Mouse (Mus musculus): ENCODE results near the gene Jph4. TPM values are rescaled to one million over a fixed set of nuclear protein-coding genes. Genes with fewer than 3 reads are reported as not detected.
A peak's percentile ranks its signal among the peaks of the same experiment; 100 is the strongest.

The Jph4 gene
- polyA plus RNA-seq (2015; fragmentation: Nextera tagmentation; extraction: Ambion mirVana) = not detected in 2 replicates

DNA sequence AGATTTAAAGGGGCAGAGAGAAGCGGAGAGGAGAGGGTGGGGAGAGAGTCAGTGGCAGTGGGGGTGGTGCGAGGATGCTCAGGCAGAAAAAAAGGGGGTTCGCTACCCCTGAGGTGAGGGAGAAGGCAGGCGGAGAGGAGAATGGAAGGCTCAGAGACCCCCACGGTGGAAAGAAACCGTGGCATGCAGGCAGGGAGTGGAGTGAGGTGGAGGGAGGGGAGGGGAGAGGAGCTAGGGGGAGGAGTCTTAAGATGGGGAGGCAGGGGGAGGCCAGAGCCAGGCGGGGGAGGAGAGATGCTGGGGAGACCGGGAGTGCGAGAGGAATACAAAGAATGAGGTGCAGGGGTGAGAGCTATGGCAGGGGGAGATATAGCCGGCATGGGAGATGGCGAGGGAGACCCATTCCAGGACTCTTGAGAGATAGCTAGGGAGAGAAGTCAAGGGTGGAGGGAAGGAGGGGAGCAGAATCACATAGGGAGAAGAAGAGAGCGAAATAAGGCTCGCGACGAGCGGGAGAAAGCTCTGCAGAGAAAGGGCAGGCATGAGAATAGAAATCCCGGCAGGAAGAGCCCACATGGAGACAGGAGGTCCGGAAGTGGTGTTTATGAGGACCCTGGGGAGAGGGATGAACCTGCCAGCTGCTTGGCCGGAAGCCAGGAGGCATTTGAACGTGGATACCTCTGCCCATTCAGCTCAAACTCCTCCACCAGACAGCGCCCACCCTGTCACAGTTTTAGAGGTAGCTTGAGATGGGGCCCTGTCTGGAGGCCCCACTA lies at the start of gene Jph4:
Jph4 (minus strand) TSS at position 511 of the 776 bp plus-strand sequence.
- Histone ChIP-seq H3K9me3 (replicated peaks; ENCODE audit: control insufficient read depth, low read length) (no peaks in the 10 kb centered on the region), H3K4me1 (ENCODE audit: control insufficient read depth, low read depth, low read length) (peaks cover 3% of the 10 kb centered on the region), H3K9ac (ENCODE audit: low read depth, low read length) (no peak within 1 kb of the TSS), H3K4me3 (ENCODE audit: low read depth, low read length) (no peak within 1 kb of the TSS), H3K27me3 (ENCODE audit: control insufficient read depth, insufficient read depth, low read depth, low read length) (peaks cover 55% of the 10 kb centered on the region), H3K4me2 (ENCODE audit: low read depth, low read length) (no peak within 1 kb of the TSS), H3K27ac (ENCODE audit: low read length) (no peak within 1 kb of the TSS), H3K36me3 (ENCODE audit: control insufficient read depth, insufficient read depth) (no peaks in the 10 kb centered on the region)
- 13% methylated on average over 21 of the region's 21 CpGs for WGBS (ENCODE audit: insufficient replicate concordance)
- ATAC-seq (ENCODE audit: low read depth) = no peak

GRCm38 (mm10) chr14:55164172-55164806 lies 47.6 kb upstream of the Jph4 start:
- 57% methylated on average over 5 of the region's 5 CpGs for WGBS (ENCODE audit: insufficient replicate concordance)
- no peaks in the 10 kb centered on the region for H3K36me3 ChIP-seq (ENCODE audit: control insufficient read depth, insufficient read depth)
- no peak overlapping the region for H3K9ac ChIP-seq (ENCODE audit: low read depth, low read length)
- H3K4me3 ChIP-seq (ENCODE audit: low read depth, low read length) = no peak overlapping the region
- no peaks in the 10 kb centered on the region for H3K4me1 ChIP-seq (ENCODE audit: control insufficient read depth, low read depth, low read length)
- H3K9me3 ChIP-seq (replicated peaks; ENCODE audit: control insufficient read depth, low read length) = no peaks in the 10 kb centered on the region
- no peak for ATAC-seq (ENCODE audit: low read depth)
- no peaks in the 10 kb centered on the region for H3K27me3 ChIP-seq (ENCODE audit: control insufficient read depth, insufficient read depth, low read depth, low read length)
- H3K4me2 ChIP-seq (ENCODE audit: low read depth, low read length) = no peak overlapping the region
- H3K27ac ChIP-seq (ENCODE audit: low read length) = no peak overlapping the region

DNA sequence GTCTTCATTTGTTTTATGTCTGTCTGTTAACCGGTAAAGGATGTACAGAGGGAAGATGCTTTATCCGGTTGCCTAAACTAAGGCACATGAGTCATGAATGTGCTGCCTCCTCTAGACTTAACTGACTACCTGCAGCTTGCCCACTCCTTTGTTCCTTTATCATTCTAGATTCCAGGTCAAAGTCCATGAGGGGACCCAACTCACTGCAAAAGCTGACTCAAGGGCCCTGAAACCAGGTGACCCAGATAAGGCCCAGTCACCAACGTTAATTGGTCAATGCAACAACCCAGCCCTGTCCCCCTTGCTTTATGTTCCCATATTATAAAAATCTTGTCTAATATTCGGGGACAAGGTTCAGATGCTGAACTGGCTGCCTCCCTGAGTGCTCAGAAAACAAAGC lies 45.4 kb upstream of the Jph4 start:
- no peak overlapping the region for H3K4me2 ChIP-seq (ENCODE audit: low read depth, low read length)
- no peak overlapping the region for H3K27ac ChIP-seq (ENCODE audit: low read length)
- H3K4me1 ChIP-seq (ENCODE audit: control insufficient read depth, low read depth, low read length) = no peaks in the 10 kb centered on the region
- H3K9me3 ChIP-seq (replicated peaks; ENCODE audit: control insufficient read depth, low read length) = no peaks in the 10 kb centered on the region
- no peaks in the 10 kb centered on the region for H3K27me3 ChIP-seq (ENCODE audit: control insufficient read depth, insufficient read depth, low read depth, low read length)
- no peak overlapping the region for H3K9ac ChIP-seq (ENCODE audit: low read depth, low read length)
- no peak overlapping the region for H3K4me3 ChIP-seq (ENCODE audit: low read depth, low read length)
- 53% methylated on average over 4 of the region's 4 CpGs for WGBS (ENCODE audit: insufficient replicate concordance)
- H3K36me3 ChIP-seq (ENCODE audit: control insufficient read depth, insufficient read depth) = no peaks in the 10 kb centered on the region
- no peak for ATAC-seq (ENCODE audit: low read depth)

GRCm38 (mm10) chr14:55161098-55161634 lies 44.4 kb upstream of the Jph4 start:
- no peak overlapping the region for H3K4me3 ChIP-seq (ENCODE audit: low read depth, low read length)
- 31% methylated on average over 14 of the region's 14 CpGs for WGBS (ENCODE audit: insufficient replicate concordance)

GRCm38 (mm10) chr14:55160251-55161071 lies 43.7 kb upstream of the Jph4 start:
- H3K9ac ChIP-seq (ENCODE audit: low read depth, low read length) = no peak overlapping the region
- no peaks in the 10 kb centered on the region for H3K27me3 ChIP-seq (ENCODE audit: control insufficient read depth, insufficient read depth, low read depth, low read length)
- ATAC-seq (ENCODE audit: low read depth) = no peak
- H3K4me2 ChIP-seq (ENCODE audit: low read depth, low read length) = no peak overlapping the region
- H3K4me1 ChIP-seq (ENCODE audit: control insufficient read depth, low read depth, low read length) = no peaks in the 10 kb centered on the region
- 47% methylated on average over 8 of the region's 10 CpGs for WGBS (ENCODE audit: insufficient replicate concordance)
- no peaks in the 10 kb centered on the region for H3K36me3 ChIP-seq (ENCODE audit: control insufficient read depth, insufficient read depth)
- H3K27ac ChIP-seq (ENCODE audit: low read length) = no peak overlapping the region
- no peaks in the 10 kb centered on the region for H3K9me3 ChIP-seq (replicated peaks; ENCODE audit: control insufficient read depth, low read length)
- H3K4me3 ChIP-seq (ENCODE audit: low read depth, low read length) = no peak overlapping the region

More at GRCm38 (mm10) chr14:55161098-55161634, 44.4 kb upstream of the Jph4 start:
- H3K9ac ChIP-seq (ENCODE audit: low read depth, low read length) = no peak overlapping the region
- 0 out of 2 replicates have a peak overlapping the region, but pooled peaks have one; percentile 12 for H3K4me2 ChIP-seq (ENCODE audit: low read depth, low read length)
- no peaks in the 10 kb centered on the region for H3K36me3 ChIP-seq (ENCODE audit: control insufficient read depth, insufficient read depth)
- 0 out of 2 replicates have a peak, but pooled peaks have one; percentile 35 for ATAC-seq (ENCODE audit: low read depth)
- H3K27ac ChIP-seq (ENCODE audit: low read length) = no peak overlapping the region
- H3K27me3 ChIP-seq (ENCODE audit: control insufficient read depth, insufficient read depth, low read depth, low read length) = no peaks in the 10 kb centered on the region
- H3K9me3 ChIP-seq (replicated peaks; ENCODE audit: control insufficient read depth, low read length) = no peaks in the 10 kb centered on the region
- H3K4me1 ChIP-seq (ENCODE audit: control insufficient read depth, low read depth, low read length) = no peaks in the 10 kb centered on the region

GRCm38 (mm10) chr14:55157322-55158065 lies 40.8 kb upstream of the Jph4 start:
- Histone ChIP-seq H3K9me3 (replicated peaks; ENCODE audit: control insufficient read depth, low read length) (no peaks in the 10 kb centered on the region), H3K9ac (ENCODE audit: low read depth, low read length) (no peak overlapping the region), H3K36me3 (ENCODE audit: control insufficient read depth, insufficient read depth) (no peaks in the 10 kb centered on the region), H3K4me1 (ENCODE audit: control insufficient read depth, low read depth, low read length) (no peaks in the 10 kb centered on the region), H3K4me3 (ENCODE audit: low read depth, low read length) (no peak overlapping the region), H3K27ac (ENCODE audit: low read length) (no peak overlapping the region), H3K27me3 (ENCODE audit: control insufficient read depth, insufficient read depth, low read depth, low read length) (no peaks in the 10 kb centered on the region), H3K4me2 (ENCODE audit: low read depth, low read length) (no peak overlapping the region)
- WGBS (ENCODE audit: insufficient replicate concordance) = 46% methylated on average over 12 of the region's 12 CpGs
- no peak for ATAC-seq (ENCODE audit: low read depth)

DNA sequence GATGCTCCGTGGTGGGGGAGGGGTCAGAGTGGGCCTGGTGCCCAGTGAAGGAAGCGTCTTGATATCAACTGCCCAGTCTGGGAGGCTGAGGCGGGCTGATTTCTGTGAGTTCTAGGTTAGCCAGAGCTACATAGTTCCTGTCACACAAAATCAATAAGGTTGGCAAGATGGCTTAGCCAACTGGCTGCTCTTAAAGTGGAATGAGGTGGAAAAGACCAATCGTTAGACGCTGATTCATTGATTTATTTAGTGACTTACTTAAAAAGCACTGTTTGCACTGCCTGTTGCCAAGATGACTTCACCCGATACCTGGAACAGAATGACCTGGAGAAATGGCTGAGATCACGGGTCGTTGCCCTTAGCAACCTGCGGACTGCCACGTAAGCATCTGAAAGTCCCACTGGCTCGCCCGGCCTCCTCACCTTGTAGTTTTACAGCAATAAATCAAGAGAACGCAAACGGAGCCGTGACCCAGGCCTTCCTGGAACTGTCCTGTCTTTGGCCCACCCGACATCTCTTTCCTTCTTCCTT lies 36.3 kb upstream of the Jph4 start:
- 77% methylated on average over 16 of the region's 16 CpGs for WGBS (ENCODE audit: insufficient replicate concordance)

GRCm38 (mm10) chr14:55152174-55152573 lies 35.4 kb upstream of the Jph4 start:
- no peak for ATAC-seq (ENCODE audit: low read depth)
- H3K27me3 ChIP-seq (ENCODE audit: control insufficient read depth, insufficient read depth, low read depth, low read length) = no peaks in the 10 kb centered on the region
- H3K4me2 ChIP-seq (ENCODE audit: low read depth, low read length) = no peak overlapping the region
- H3K27ac ChIP-seq (ENCODE audit: low read length) = no peak overlapping the region
- H3K36me3 ChIP-seq (ENCODE audit: control insufficient read depth, insufficient read depth) = no peaks in the 10 kb centered on the region
- H3K4me1 ChIP-seq (ENCODE audit: control insufficient read depth, low read depth, low read length) = 0 out of 2 replicates have a peak, but pooled peaks cover under 1% of the 10 kb centered on the region
- 47% methylated on average over 4 of the region's 4 CpGs for WGBS (ENCODE audit: insufficient replicate concordance)
- H3K4me3 ChIP-seq (ENCODE audit: low read depth, low read length) = no peak overlapping the region
- H3K9ac ChIP-seq (ENCODE audit: low read depth, low read length) = no peak overlapping the region
- H3K9me3 ChIP-seq (replicated peaks; ENCODE audit: control insufficient read depth, low read length) = no peaks in the 10 kb centered on the region

More for the DNA sequence above, 36.3 kb upstream of the Jph4 start:
- no peak overlapping the region for H3K9ac ChIP-seq (ENCODE audit: low read depth, low read length)
- no peak overlapping the region for H3K4me2 ChIP-seq (ENCODE audit: low read depth, low read length)
- H3K36me3 ChIP-seq (ENCODE audit: control insufficient read depth, insufficient read depth) = no peaks in the 10 kb centered on the region
- no peaks in the 10 kb centered on the region for H3K27me3 ChIP-seq (ENCODE audit: control insufficient read depth, insufficient read depth, low read depth, low read length)
- no peak for ATAC-seq (ENCODE audit: low read depth)
- no peaks in the 10 kb centered on the region for H3K9me3 ChIP-seq (replicated peaks; ENCODE audit: control insufficient read depth, low read length)
- no peak overlapping the region for H3K27ac ChIP-seq (ENCODE audit: low read length)
- no peak overlapping the region for H3K4me3 ChIP-seq (ENCODE audit: low read depth, low read length)
- H3K4me1 ChIP-seq (ENCODE audit: control insufficient read depth, low read depth, low read length) = no peaks in the 10 kb centered on the region
